Mouse (Mus musculus) brain, embryonic 14.5 days (tissue): Measurements from ENCODE around the gene Dpf3. TPM values are rescaled to one million over a fixed set of nuclear protein-coding genes. Genes with fewer than 3 reads are reported as not detected.

Experiments used
- DNase-seq: peaks from one replicate; pipeline ENCODE4 v3.0.0-alpha.2; 2011; ENCODE audit warnings: low read depth
- CTCF ChIP-seq: fragments of 200-500 bp; IDR thresholded peaks from 2 replicates; pipeline ENCODE4 v1.5.1; 2012; ENCODE audit warnings: inconsistent platforms, mild to moderate bottlenecking, moderate library complexity, borderline replicate concordance; ENCODE audit not compliant: insufficient read depth, insufficient read length; ENCODE audit errors: extremely low read depth
- POLR2A ChIP-seq: fragments of 200-500 bp; IDR thresholded peaks from 2 replicates; pipeline ENCODE4 v1.6.1; 2012; ENCODE audit warnings: mild to moderate bottlenecking, inconsistent platforms, borderline replicate concordance; ENCODE audit not compliant: poor library complexity, insufficient read depth, insufficient read length, severe bottlenecking; ENCODE audit errors: extremely low read depth
- polyA plus RNA-seq: library from polyadenylated mRNA; depleted of rRNA; stranded (reverse); fragments of >200 nt; gene quantifications from 2 replicates; pipeline ENCODE4 v1.2.3, GENCODE M21; 2012

Gene Dpf3
- polyA plus RNA-seq, 1 experiment = 20.9 TPM

DNA sequence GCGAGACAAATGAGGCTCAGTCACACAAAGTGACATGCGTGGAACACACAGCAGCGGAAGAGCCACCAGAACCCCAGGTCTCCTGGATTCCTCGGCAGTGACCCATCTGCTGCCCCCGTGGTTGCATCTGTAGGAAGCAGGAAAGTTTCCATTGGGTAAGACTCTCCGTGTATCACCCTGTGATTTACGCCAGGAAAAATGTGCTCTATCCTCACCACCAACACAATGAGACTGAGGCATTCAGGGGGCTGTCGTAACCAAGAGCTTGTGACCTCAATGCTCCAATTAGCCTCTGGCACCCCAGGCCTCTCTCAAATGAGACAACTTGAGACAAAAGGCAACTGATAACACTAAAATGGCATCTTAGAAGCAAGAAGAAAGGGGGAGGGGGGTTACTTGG is 192.5 kb downstream of the Dpf3 start:
- TF ChIP-seq CTCF (no peak), POLR2A (no peak)
- no peak for DNase-seq

DNA sequence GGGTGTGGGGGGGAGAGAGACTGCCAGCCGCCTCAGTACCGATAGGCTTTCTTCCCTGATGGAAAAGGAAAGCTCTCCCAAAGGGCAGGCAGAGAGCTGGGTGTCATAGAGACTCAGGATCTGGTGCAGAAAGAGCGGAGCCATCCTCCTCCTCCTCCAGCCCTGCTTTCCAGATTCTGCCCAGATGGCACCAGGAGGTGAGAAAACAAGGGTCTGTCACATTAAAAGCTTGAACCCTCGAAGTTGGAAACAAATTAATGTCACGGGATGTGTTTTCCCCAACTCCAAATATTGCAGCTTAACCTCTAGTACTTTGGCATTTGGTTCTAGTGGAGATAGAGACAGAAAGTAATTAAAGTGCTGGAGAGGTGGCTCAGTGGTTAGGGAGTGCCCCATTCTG is 195.6 kb downstream of the Dpf3 start:
- DNase-seq = peak; percentile 54

GRCm38 (mm10) chr12:83286496-83287492 is 200.7 kb downstream of the Dpf3 start:
- DNase-seq = peak; percentile 82
- TF ChIP-seq POLR2A = no peak
- TF ChIP-seq CTCF = no peak

More for the DNA sequence above, 195.6 kb downstream of the Dpf3 start:
- TF ChIP-seq POLR2A (no peak), CTCF (no peak)

DNA sequence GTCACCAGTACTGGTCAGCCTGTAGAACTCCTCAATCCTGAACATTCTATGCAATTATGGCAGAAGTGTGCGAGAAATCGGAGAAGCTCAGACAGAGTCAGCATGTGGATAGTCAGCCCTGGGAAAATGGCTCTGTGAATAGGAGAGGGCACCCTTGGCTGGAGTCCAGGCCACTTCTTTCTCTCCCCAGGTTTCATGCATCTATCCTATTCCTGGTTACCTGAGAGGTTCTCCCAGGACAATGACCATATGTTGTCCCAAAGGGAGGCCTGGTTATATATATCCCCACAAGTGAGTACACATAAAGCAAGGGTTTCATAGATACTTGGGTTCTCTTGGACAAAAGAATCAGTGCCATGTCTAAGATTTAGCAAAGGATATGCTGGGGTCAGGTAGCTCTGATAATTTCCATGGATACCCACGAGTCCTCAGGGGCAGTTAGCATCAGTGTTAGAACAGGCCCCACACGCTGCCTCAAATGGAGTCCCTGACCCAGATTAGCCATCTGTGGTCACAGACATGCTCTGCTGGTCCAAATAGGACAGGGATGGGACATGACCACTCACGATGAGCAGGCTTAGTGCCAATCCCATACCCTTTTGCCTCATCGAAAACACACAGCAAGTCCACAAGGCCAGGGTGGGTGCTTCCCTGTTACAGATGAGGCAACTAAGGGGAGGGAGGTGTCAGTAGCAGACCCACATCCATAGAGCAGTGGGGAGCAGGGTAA is 203.8 kb downstream of the Dpf3 start:
- no peak for DNase-seq
- TF ChIP-seq POLR2A (no peak), CTCF (no peak)

DNA sequence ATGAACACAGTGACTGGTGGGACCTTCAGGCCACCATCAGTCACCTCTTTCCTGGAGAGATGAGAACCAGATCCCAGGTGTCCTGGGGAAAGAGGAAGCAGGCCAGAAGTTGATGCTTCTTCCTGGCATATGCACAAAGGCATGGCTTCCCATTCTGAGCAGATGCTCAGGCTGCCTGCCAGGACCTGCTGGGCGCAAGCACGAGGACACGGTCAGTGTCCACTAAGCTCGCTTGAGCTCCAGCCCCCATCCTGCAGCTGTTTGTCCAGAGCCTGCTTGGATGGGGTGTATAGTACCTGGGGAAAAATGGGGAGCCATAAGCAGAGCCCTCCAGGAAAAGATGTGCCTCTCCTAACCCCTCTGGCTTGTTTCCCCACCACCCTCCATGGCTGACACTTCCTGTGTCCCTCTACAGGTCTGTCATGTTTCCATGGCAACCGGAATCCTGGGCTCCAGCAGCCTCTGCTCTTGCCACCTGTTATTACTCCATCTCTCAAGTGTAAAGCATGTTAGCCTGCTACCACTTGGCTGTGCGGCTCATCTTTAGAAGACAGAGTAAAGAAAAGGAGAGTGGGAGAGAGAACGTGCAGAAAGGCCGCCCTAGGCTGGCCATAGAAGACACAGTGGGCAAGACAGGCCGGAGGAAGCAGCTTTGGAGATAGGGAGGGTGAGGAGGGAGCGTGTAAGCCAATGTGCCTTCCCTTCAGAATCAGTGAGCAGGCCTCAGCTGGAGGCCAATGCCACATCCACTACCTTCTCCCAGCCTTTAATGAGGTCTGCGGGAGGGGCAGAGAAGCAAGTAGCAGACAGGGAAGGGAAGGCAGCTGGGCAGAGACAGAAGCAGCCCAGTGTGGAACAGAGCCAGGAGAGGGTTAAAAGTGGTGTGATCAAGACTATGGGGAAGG is 209.7 kb downstream of the Dpf3 start:
- TF ChIP-seq POLR2A = no peak
- no peak for TF ChIP-seq CTCF
- peak; percentile 84 for DNase-seq

GRCm38 (mm10) chr12:83271215-83271614 is 216.3 kb downstream of the Dpf3 start:
- no peak for TF ChIP-seq POLR2A
- no peak for TF ChIP-seq CTCF
- no peak for DNase-seq

GRCm38 (mm10) chr12:83268504-83268922 is 219.0 kb downstream of the Dpf3 start:
- TF ChIP-seq CTCF (no peak), POLR2A (no peak)
- peak; percentile 87 for DNase-seq

DNA sequence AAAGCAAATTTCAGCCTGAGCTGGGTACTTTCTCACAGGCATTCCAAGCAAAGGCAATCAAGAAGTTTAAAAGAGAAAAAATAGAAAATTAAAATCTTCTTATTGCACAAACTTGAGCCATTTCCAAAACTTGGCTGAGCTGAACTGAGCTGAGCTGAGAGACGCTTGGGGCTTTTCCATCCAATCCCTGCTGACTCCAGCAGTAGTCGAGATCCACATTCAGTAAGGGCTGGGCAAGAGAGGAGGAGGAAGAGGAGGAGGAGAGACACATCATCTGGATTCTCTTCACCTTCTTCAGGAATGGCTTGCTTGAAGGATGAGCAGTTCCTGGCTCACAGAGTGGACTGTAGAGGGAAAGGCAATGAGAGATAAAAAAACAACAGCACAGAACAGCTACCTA is 227.0 kb downstream of the Dpf3 start:
- TF ChIP-seq CTCF (no peak), POLR2A (no peak)
- DNase-seq = no peak

- TF ChIP-seq POLR2A = no peak
- TF ChIP-seq CTCF = no peak
- no peak for DNase-seq
These were observed 233.1 kb downstream of the Dpf3 start for GRCm38 (mm10) chr12:83254399-83254798.

GRCm38 (mm10) chr12:83249066-83249465 is 238.4 kb downstream of the Dpf3 start:
- TF ChIP-seq POLR2A = no peak
- no peak for TF ChIP-seq CTCF
- peak; percentile 17 for DNase-seq

GRCm38 (mm10) chr12:83248636-83249035 is 238.9 kb downstream of the Dpf3 start:
- DNase-seq = no peak
- no peak for TF ChIP-seq POLR2A
- no peak for TF ChIP-seq CTCF

- TF ChIP-seq CTCF = no peak
- no peak for DNase-seq
These were observed 239.8 kb downstream of the Dpf3 start for GRCm38 (mm10) chr12:83247669-83248068.
